Mouse (Mus musculus) heart, postnatal 14 days (tissue): Measurements from ENCODE around the gene Snapc4. TPM values are rescaled to one million over a fixed set of nuclear protein-coding genes. Genes with fewer than 3 reads are reported as not detected.

Source experiments
- DNase-seq, 2 experiments: peaks; one replicate each; pipeline ENCODE4 v3.0.0; 2021 to 2022
- intact Hi-C: fragments of 180-260 bp; cut with DNase I; formaldehyde crosslinking; loops from one replicate; pipeline ENCODE4 v1.15.1; 2025
- total RNA-seq, 2 experiments: library from RNA; stranded (reverse); gene quantifications; 2 replicates each; pipeline ENCODE4 v1.2.3; 2021

The Snapc4 gene
- total RNA-seq, 2 experiments from 2014 or later: 11.8 to 13.3 TPM

DNA sequence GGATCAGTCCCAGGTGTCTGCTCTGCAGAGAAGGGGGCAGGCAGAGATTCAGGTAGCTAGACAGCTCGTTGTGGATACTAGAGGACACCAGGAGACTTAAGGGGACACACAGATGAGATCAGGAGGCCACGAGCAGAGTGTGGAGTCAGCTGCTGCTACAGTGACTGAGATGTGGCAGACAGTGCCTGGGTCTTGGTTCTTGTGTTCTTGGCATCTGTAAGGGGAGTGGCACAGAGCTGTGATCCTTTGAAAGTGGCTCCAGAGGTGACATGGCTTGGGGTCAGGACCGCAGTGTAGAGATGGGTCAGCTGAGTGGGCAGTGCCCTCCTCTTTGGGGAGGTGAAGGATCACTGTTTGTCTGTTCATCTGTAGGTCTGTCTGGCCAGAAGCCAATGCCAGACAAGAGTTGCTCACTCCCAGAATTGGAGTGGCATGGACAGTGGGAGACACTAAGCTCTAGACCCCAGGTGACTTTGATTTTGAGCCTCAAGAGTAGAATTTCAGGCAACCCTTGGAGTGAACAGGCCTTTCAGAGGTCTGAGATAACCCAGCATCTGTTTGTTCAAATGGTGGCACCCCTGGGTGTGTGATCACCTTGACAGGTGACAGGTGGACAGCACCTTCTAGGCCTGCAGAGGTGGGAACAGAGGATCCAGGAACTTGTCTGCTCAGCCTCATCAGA, 62.3 kb downstream of the Snapc4 start:
- intact Hi-C loops: loop anchor here (5.0 kb wide), 1 partner anchor 34 kb away; the partner anchor contains the start of gene Dnlz
- DNase-seq: no peak

- intact Hi-C loops: loop anchor here (5.0 kb wide), 1 partner anchor 35 kb away; the partner anchor contains the start of gene Dnlz
- no peak for DNase-seq
Observed at GRCm38 (mm10) chr2:26317371-26317770, 63.1 kb downstream of the Snapc4 start.

- intact Hi-C loops: loop anchor here (5.0 kb wide), 1 partner anchor 36 kb away; the partner anchor contains the start of gene Dnlz
- DNase-seq: no peak
Observed at GRCm38 (mm10) chr2:26316576-26317246, 63.7 kb downstream of the Snapc4 start.

GRCm38 (mm10) chr2:26315925-26316311, 64.5 kb downstream of the Snapc4 start:
- intact Hi-C loops: loop anchor here (5.0 kb wide), 1 partner anchor 36 kb away; the partner anchor contains the start of gene Dnlz
- DNase-seq: peak; percentile 53 to 60

GRCm38 (mm10) chr2:26315072-26315924, 65.2 kb downstream of the Snapc4 start, which contains the start of gene Gpsm1:
Gene Gpsm1, plus strand, starts transcription at chr2:26315515.
- intact Hi-C loops: loop anchor here (5.0 kb wide), 1 partner anchor 37 kb away; the partner anchor contains the start of gene Dnlz
- DNase-seq: peak; percentile 89 to 90

DNA sequence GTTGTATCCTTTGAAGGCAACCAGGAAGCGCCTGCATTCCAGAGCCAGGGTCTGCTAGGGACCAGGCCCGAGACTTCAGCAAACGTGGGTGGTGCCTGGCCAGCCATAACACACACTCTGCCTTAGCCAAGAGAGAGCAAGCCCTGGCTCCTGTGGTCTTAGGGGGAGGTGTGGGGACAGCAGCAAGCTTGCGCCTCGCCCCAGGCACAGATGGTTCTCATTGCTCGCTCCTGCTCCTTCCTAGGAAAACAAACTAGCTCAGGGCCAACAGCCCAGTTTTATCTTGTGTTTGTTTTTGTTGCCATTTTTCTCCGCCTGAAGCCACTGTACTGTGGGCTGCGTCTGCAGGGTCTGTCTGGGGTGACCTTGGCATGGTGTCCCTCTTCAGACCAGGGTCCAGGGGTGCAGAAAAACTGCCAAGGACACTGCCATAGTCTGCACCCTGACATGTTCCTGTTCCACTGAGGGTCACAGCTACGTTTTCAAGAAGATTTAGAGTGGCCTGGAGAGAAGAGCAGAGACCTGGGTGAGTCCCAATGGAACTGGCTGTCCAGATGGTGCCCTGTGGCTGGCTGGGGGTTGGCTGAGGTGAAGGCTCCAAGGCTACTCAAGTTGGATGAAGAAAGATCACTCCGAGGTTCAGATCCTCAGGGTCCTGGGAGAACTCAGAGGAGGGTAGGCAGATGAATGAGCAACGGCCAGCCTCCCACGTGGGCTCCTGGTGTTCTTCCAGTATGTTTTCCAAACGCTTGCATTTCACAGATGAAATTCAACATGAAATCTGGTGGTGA, 66.0 kb downstream of the Snapc4 start:
- DNase-seq: peak; percentile 68 to 75
- intact Hi-C loops: loop anchor here (5.0 kb wide), 1 partner anchor 38 kb away; the partner anchor contains the start of gene Dnlz

- intact Hi-C loops: no loop called here
- DNase-seq: no peak
Observed at GRCm38 (mm10) chr2:26313394-26313793, 67.1 kb downstream of the Snapc4 start.

DNA sequence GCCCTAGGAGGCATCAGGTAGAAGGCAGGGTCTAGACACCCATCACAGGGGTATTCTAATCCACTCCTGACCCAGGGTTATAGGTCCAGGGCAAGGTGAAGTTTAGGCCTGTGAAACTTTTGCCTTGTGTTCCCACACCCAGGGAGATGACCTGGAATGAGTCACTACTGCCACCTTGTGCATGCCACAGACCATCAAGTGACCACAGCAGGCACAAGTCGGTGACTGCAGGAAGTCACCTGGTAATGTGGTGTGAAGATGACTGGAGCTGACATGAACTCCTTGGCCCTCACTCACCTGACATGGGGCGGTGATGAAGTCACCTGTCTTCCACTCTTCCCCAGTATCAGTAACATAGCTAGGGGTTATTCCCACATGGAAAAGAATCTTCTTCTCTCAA, 67.6 kb downstream of the Snapc4 start:
- intact Hi-C loops: no loop called here
- no peak for DNase-seq

Other genes starting within 250 kb of the Snapc4 start
- not detected for gene Lhx3, start 172.4 kb downstream of the Snapc4 start, total RNA-seq
- 10 to 100 TPM; 13.8 to 16.1 TPM for gene Qsox2, start 143.1 kb downstream of the Snapc4 start, total RNA-seq
- gene Ccdc187, start 86.1 kb downstream of the Snapc4 start, total RNA-seq: under 1 TPM; 0.10 to 0.17 TPM
- gene Gpsm1, start 65.1 kb downstream of the Snapc4 start, total RNA-seq: 100 to 1,000 TPM; 200 to 237 TPM
- 10 to 100 TPM; 15.5 to 16.3 TPM for gene Dnlz, start 28.5 kb downstream of the Snapc4 start, total RNA-seq
- gene Card9, start 19.7 kb downstream of the Snapc4 start, total RNA-seq: 1 to 10 TPM; 1.3 to 1.5 TPM
- gene Entr1, start 8.7 kb upstream of the Snapc4 start, total RNA-seq: 10 to 100 TPM; 55.4 to 58.6 TPM
- 100 to 1,000 TPM; 118 to 121 TPM for gene Pmpca, start 8.7 kb upstream of the Snapc4 start, total RNA-seq
- 10 to 100 TPM; 15.6 to 15.9 TPM for gene Inpp5e, start 28.6 kb upstream of the Snapc4 start, total RNA-seq
- 10 to 100 TPM; 37.4 to 40.5 TPM for gene Sec16a, start 64.6 kb upstream of the Snapc4 start, total RNA-seq
- 10 to 100 TPM; 43.8 to 49.4 TPM for gene Notch1, start 136.0 kb upstream of the Snapc4 start, total RNA-seq
- 100 to 1,000 TPM; 224 to 237 TPM for gene Egfl7, start 199.4 kb upstream of the Snapc4 start, total RNA-seq
- gene Gm20532, start 206.0 kb upstream of the Snapc4 start, total RNA-seq: not detected
- gene Agpat2, start 223.8 kb upstream of the Snapc4 start, total RNA-seq: 10 to 100 TPM; 47.8 to 51.8 TPM
- 10 to 100 TPM; 15.4 to 17.0 TPM for gene Fam69b, start 247.8 kb upstream of the Snapc4 start, total RNA-seq